Mouse (Mus musculus) forebrain, embryonic 16.5 days (tissue): ENCODE measurements around the gene Proser2. TPM values are rescaled to one million over a fixed set of nuclear protein-coding genes. Genes with fewer than 3 reads are reported as not detected.

Source experiments
- ATAC-seq: fragments of 200-750 bp; cut with Nextera tagmentation; 2 replicates; pipeline ENCODE4 v1.8.0; 2017; ENCODE audit warnings: mild to moderate bottlenecking, moderate library complexity
- H3K27ac ChIP-seq: fragments of 300-500 bp; sonication (generic); 2 replicates; pipeline ENCODE4 v1.5.1; 2014; ENCODE audit warnings: low read length, control low read depth
- H3K27me3 ChIP-seq: fragments of 300-500 bp; sonication (generic); replicated peaks from 2 replicates; pipeline ENCODE4 v1.6.1; 2014; ENCODE audit warnings: low read length; ENCODE audit not compliant: control insufficient read depth, insufficient read depth
- H3K36me3 ChIP-seq: fragments of 300-500 bp; sonication (generic); 2 replicates; pipeline ENCODE4 v1.6.1; 2014; ENCODE audit not compliant: control insufficient read depth, insufficient read depth
- H3K4me1 ChIP-seq: fragments of 300-500 bp; sonication (generic); replicated peaks from 2 replicates; pipeline ENCODE4 v1.6.1; 2014; ENCODE audit warnings: low read length; ENCODE audit not compliant: control insufficient read depth, insufficient read depth
- H3K4me2 ChIP-seq: fragments of 300-500 bp; sonication (generic); 2 replicates; pipeline ENCODE4 v1.6.1; 2014; ENCODE audit warnings: mild to moderate bottlenecking, low read length, control low read depth
- H3K4me3 ChIP-seq: fragments of 300-500 bp; sonication (generic); replicated peaks from 2 replicates; pipeline ENCODE4 v1.5.1; 2014; ENCODE audit warnings: mild to moderate bottlenecking, low read length, control low read depth
- H3K9ac ChIP-seq: fragments of 300-500 bp; sonication (generic); replicated peaks from 2 replicates; pipeline ENCODE4 v1.6.1; 2014; ENCODE audit warnings: low read depth, low read length, control low read depth
- H3K9me3 ChIP-seq: fragments of 300-500 bp; sonication (generic); 2 replicates; pipeline ENCODE4 v1.6.1; 2016; ENCODE audit warnings: low read length; ENCODE audit not compliant: control insufficient read depth
- WGBS: fragments of 180-500 bp; shearing (Covaris S2); extraction: QIAGEN DNeasy Blood & Tissue Kit; methylation state at CpG from one replicate; pipeline ENCODE4 v1.1.7; 2014; 5-methylcytosine and 5-hydroxymethylcytosine counted together
- polyA plus RNA-seq: library from polyadenylated mRNA; unstranded; fragments of >200 nt; fragmentation: Nextera tagmentation; extraction: Ambion mirVana; gene quantifications from 2 replicates; pipeline ENCODE4 v1.2.1, GENCODE M21; 2015

Gene Proser2
- polyA plus RNA-seq, 1 experiment from 2014 or later: 4.0 TPM

DNA sequence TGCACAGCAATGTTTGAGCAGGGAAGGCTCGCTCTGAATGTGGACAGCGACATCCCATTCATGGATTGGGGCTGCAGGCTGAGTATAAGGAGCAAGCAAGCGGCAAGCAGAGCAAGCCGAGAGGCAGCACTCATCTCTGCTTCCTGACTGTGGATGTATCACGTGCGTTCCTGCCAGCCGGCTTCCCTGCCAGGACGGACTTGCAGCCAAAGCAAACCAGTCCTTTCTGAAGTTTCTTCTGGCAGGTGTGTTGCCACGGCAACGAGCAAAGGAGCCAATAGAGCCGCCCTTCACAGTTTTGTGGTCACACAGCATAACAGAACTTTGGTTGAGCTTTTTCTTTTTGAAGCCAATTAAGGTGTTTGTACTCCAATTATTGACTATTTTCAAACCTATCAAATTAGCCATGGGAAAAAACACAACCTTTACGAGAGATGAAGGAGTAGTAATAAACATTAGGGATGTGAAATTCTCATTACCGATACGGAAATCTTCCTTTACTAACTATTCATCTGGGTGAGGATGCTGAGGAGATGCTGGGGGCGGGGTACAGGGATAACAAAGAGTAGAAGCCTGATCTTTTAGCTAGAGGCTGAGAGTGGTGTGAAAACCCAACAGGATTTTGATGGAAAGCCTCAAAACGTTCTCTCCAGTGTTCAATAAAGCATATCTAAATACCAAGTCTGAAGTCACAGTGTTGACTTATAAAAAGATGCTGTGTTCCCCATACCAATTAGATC, 13.1 kb upstream of the Proser2 start:
- no peaks in the 10 kb centered on the region for H3K4me1 ChIP-seq
- 52% methylated on average over 16 of the region's 16 CpGs for WGBS

DNA sequence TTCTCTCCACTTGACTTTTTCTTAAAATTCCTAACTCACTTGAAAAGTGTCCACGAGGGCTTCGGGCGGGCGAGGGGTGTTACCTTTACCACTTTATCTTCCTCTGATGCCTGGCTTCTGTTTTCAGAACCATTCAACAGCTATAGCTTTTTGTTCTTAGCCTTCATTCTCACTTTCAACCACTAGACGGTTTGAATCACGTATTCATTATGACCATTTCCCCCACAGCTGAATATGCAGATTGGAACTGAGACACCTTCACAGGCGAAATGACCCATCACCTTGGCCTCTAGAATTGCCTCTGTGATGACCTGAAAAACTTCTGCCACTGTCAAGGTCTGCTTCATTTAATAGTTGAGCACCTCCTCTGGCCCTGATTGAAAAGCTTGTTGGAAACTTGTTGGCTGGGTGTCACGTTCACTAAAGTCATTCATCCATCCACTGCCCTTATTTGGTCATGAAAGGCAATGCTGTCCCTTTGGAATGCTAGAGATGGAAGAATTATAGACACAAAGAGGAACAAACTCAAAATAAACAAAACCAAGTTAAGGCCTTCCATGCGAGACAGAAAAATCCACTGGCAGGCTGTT, 10.7 kb upstream of the Proser2 start:
- H3K27me3 ChIP-seq: no peaks in the 10 kb centered on the region
- H3K4me1 ChIP-seq: no peaks in the 10 kb centered on the region
- WGBS: 84% methylated on average over 9 of the region's 9 CpGs

More for the DNA sequence above, 13.1 kb upstream of the Proser2 start:
- H3K27me3 ChIP-seq: no peaks in the 10 kb centered on the region
- H3K27ac ChIP-seq: no peak overlapping the region
- no peak overlapping the region for H3K9ac ChIP-seq
- no peak overlapping the region for H3K4me2 ChIP-seq
- H3K36me3 ChIP-seq: no peaks in the 10 kb centered on the region
- no peak overlapping the region for H3K4me3 ChIP-seq
- H3K9me3 ChIP-seq: no peaks in the 10 kb centered on the region
- no peak for ATAC-seq

DNA sequence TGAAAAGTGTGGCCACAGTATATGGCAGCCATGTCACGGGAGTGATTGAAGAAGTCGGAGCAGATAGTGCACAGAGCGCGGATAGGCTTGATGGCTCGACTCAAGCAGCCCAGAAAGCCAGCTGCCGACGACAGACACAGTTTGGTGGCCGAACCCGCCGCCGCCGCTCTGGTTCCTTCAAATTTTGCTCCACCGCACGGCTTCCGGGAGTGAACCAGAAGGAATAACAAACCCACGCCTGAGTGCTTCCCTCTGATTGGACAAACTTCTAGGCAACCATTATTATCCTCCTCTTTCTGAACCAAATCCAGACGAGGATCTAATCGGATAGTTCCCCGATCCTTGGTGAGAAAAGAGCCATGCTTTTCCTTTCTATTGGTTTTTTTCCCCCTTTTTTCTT, 3.9 kb upstream of the Proser2 start:
- WGBS: 89% methylated on average over 19 of the region's 19 CpGs
- Histone ChIP-seq H3K27me3 (peaks cover 11% of the 10 kb centered on the region), H3K4me3 (no peak overlapping the region), H3K4me1 (peaks cover 5% of the 10 kb centered on the region; the same call in 1 of the 2 replicates), H3K27ac (no peak overlapping the region), H3K9me3 (no peaks in the 10 kb centered on the region), H3K36me3 (no peaks in the 10 kb centered on the region), H3K9ac (no peak overlapping the region), H3K4me2 (no peak overlapping the region)
- ATAC-seq: no peak

More for the DNA sequence above, 10.7 kb upstream of the Proser2 start:
- Histone ChIP-seq H3K9me3 (no peaks in the 10 kb centered on the region), H3K4me2 (no peak overlapping the region), H3K36me3 (no peaks in the 10 kb centered on the region), H3K4me3 (no peak overlapping the region), H3K9ac (no peak overlapping the region), H3K27ac (no peak overlapping the region)
- ATAC-seq: no peak

DNA sequence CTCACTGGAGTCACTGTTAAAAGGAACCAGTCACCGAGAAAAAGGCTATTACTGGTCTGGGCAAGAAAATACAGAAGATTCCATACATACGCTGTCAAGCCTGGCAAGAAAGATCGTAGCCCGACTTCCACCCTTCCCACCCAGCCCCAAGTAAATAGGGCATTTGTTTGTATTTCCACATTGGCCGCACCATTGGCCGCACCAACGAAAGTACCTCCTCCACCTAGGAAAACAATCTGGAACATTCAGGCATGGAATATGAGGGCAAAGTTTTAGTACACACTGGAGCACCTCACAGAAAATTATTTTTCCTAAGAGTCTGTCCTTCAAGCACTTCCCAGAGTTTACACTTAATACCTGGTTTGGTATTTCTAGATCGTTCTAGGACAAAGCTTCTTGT, 1.1 kb downstream of the Proser2 start:
- Histone ChIP-seq H3K27me3 (peaks cover 16% of the 10 kb centered on the region), H3K9ac (no peak overlapping the region), H3K9me3 (no peaks in the 10 kb centered on the region), H3K36me3 (no peaks in the 10 kb centered on the region), H3K4me2 (no peak overlapping the region), H3K4me1 (peaks cover 5% of the 10 kb centered on the region; the same call in 1 of the 2 replicates), H3K4me3 (no peak overlapping the region), H3K27ac (no peak overlapping the region)
- WGBS: 37% methylated on average over 8 of the region's 8 CpGs
- no peak for ATAC-seq

DNA sequence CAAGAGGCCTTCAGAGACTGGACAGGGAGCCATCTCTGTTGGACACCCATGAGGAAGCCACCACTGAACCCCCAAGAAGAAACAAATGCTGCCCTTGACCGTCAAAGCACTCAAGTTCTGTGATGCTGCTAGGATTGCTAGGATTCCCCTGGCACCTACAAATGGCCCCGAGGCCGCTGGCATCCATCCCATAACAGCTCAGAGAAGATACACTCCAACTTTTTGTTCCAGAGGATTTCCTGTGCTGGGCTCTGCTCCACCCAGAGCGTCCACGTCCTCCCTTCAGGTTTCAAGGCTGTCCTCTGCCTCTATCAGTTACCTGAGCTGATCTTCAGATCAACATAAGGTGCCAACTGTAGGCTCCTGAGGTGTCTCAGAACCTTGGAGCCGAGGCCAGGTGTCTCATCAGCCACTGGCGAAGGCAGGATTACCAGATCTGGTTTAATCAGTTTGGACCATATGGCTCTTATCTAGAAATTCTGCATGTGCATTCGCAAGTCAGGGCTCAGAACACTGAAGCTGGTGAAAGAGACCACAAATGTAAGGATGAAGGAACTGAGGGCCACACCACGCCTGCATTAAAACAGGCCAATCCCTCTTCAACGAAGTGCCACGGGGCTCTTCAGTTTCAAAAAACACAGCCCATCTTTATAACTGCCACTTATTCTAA, 1.7 kb downstream of the Proser2 start:
- Histone ChIP-seq H3K4me3 (no peak overlapping the region), H3K4me1 (peaks cover 5% of the 10 kb centered on the region; the same call in 1 of the 2 replicates), H3K4me2 (no peak overlapping the region), H3K9me3 (no peaks in the 10 kb centered on the region), H3K9ac (no peak overlapping the region), H3K27me3 (peaks cover 16% of the 10 kb centered on the region), H3K27ac (no peak overlapping the region), H3K36me3 (no peaks in the 10 kb centered on the region)
- ATAC-seq: no peak
- WGBS: 85% methylated on average over 11 of the region's 11 CpGs

DNA sequence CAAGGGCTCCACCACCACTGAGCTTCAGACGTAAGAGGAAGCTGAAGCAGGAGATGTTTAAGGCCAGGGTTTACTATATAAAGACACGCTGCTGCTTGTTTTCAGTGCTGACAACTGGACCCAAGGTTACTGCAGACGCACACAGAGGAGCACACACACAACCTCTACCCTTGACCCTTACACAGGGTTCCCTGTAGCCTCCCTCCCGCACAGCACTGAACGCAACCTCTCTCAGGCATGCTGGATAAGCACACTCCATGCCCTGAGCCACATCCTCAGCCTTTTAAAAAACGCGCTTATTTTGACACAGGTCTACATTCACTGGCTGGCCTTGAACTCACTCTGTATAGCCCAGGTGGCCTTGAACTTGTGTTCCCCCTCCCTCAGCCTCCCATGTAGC, 7.0 kb downstream of the Proser2 start:
- Histone ChIP-seq H3K27me3 (peaks cover 1% of the 10 kb centered on the region; the same call in 1 of the 2 replicates), H3K4me3 (no peak overlapping the region), H3K36me3 (no peaks in the 10 kb centered on the region), H3K27ac (no peak overlapping the region), H3K4me1 (no peaks in the 10 kb centered on the region), H3K4me2 (no peak overlapping the region), H3K9me3 (no peaks in the 10 kb centered on the region), H3K9ac (no peak overlapping the region)
- no peak for ATAC-seq
- WGBS: 86% methylated on average over 7 of the region's 7 CpGs

DNA sequence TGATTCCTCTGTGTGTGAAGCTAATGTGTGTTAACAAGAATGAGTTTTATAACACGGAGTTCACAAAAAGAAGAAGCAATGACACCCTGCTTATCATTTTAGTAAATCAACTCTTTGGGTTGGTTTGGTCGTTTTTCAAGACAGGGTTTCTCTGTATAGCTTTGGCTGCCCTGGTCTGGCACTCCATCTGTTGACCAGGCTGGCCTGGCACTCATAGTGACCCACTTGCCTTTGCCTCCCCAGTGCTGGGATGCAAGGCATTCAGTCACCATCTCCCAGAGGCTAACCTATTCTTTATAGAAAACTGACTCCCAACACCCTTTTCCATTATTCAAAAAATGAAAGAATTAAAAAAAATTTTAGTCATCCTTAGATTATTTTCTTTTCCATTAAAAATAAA, 8.9 kb downstream of the Proser2 start:
- Histone ChIP-seq H3K9me3 (no peaks in the 10 kb centered on the region), H3K4me3 (no peak overlapping the region), H3K27me3 (no peaks in the 10 kb centered on the region), H3K4me1 (no peaks in the 10 kb centered on the region), H3K4me2 (no peak overlapping the region), H3K36me3 (no peaks in the 10 kb centered on the region), H3K27ac (no peak overlapping the region), H3K9ac (no peak overlapping the region)
- ATAC-seq: no peak
- 66% methylated on average over 2 of the region's 2 CpGs for WGBS

DNA sequence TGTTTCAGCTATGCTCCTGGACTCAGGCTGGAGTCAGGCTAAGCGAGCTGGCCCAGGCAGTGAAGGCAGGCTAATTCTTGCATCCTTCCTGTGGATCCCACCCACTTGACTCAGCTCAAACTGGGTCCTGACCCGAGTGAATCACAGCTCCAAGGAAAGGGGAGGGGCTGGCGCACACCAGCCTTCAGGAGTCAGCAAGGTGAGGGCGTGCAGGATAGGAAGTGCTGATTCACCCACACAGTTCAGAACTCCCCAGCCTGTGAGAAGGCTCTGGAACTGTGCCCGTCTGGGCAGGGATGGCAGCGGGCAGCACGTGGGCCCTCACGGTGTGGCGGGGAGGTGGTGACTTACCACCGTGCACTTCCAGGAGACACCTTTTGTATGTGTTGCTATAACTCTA, 11.8 kb downstream of the Proser2 start:
- Histone ChIP-seq H3K36me3 (no peaks in the 10 kb centered on the region), H3K4me3 (no peak overlapping the region), H3K27me3 (no peaks in the 10 kb centered on the region), H3K4me1 (no peaks in the 10 kb centered on the region), H3K9me3 (no peaks in the 10 kb centered on the region), H3K27ac (no peak overlapping the region), H3K9ac (no peak overlapping the region), H3K4me2 (no peak overlapping the region)
- ATAC-seq: no peak
- 80% methylated on average over 10 of the region's 10 CpGs for WGBS

DNA sequence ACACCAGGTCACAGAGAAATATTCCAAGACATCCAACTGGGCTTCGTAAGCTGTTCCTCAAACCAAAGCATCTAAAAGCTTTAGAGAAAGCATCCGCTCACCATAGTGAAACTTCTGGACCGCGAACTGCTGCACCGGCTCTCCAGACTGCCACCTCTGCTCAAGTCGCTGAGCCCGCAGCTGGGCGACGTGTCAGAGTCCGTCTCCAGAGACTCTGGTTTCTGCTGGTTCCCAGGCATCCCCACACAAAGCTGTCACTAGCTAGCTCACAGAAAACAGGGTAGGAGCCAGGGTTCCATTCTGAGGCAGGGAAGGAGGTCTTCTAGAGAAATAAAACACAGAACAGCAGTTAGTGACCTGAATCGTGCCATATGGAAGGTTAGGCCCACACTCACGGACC, 16.2 kb downstream of the Proser2 start:
- Histone ChIP-seq H3K4me1 (no peaks in the 10 kb centered on the region), H3K4me2 (no peak overlapping the region), H3K36me3 (no peaks in the 10 kb centered on the region), H3K9ac (no peak overlapping the region), H3K9me3 (no peaks in the 10 kb centered on the region), H3K27ac (no peak overlapping the region), H3K27me3 (no peaks in the 10 kb centered on the region), H3K4me3 (no peak overlapping the region)
- 88% methylated on average over 12 of the region's 12 CpGs for WGBS
- no peak for ATAC-seq
